Mouse (Mus musculus) G1E (cell line): Measurements from ENCODE around the gene Btnl6.

Experiments used
- CTCF ChIP-seq: IDR thresholded peaks from 2 replicates; pipeline ENCODE4 v1.5.1; 2012; ENCODE audit warnings: low read depth, low read length, inconsistent platforms, mixed read lengths
- GATA1 ChIP-seq: IDR thresholded peaks from 2 replicates; pipeline ENCODE4 v1.6.1; 2012; ENCODE audit warnings: borderline replicate concordance, low read length, inconsistent platforms, mixed read lengths
- POLR2AphosphoS5 ChIP-seq: IDR thresholded peaks from 2 replicates; pipeline ENCODE4 v1.6.1; 2012; ENCODE audit warnings: low read depth, low read length, inconsistent platforms; ENCODE audit not compliant: insufficient replicate concordance
- TAL1 ChIP-seq: conservative IDR thresholded peaks from 2 replicates; pipeline ENCODE4 v1.6.1; 2012; ENCODE audit warnings: low read depth, low read length, inconsistent platforms, mixed read lengths

DNA sequence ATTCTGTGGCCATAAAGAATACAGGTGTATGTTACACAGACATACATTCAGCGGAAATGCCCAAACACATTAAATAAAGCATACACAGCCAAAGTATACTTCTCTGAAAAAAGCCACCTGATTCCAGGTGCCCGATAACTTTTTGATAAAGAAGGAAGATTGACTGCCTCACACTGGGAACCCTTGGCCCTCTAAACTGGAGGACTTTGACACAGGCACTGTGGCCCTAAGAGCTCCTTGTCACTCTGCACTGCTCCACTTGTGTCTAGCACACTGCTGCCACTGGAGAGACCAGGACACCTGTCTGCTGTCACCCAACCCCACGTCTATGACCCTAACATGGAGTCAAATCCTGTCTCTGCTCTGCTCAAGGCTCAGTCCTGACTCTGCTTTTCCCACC is 42.1 kb downstream of the Btnl6 start:
- TF ChIP-seq TAL1 (no peak), CTCF (no peak), GATA1 (no peak), POLR2AphosphoS5 (no peak)
